Mouse (Mus musculus) left cerebral cortex, postnatal 10 days (tissue): ENCODE measurements at regions not wholly inside any gene's neighbourhood (a gene's known extent, or its start where the extent isn't known, plus 50 kb on each side); places are given as distances from the start of the nearest gene placed in this dataset.

Experiments used
- DNase-seq, 2 experiments: peaks; one replicate each; pipeline ENCODE4 v3.0.0; 2021 to 2022; ENCODE audit warnings: low spot score in 2 of 2, mixed read lengths in 1 of 2; ENCODE audit errors: extremely low spot score in 1 of 2
- intact Hi-C: fragments of 180-260 bp; cut with DNase I; formaldehyde crosslinking; loops from one replicate; pipeline ENCODE4 v1.15.1; 2025

GRCm38 (mm10) chr3:39062415-39062814 is 175.7 kb downstream of the Fat4 start:
- intact Hi-C loops, result no loop called here
- DNase-seq, result no peak

- intact Hi-C loops, result no loop called here
- DNase-seq, result no peak
These were observed 178.7 kb downstream of the Fat4 start for GRCm38 (mm10) chr3:39065457-39065856.

- no peak for DNase-seq
- intact Hi-C loops, result no loop called here
These were observed 182.3 kb downstream of the Fat4 start for GRCm38 (mm10) chr3:39069011-39069410.

GRCm38 (mm10) chr3:39082678-39083270 is 196.0 kb downstream of the Fat4 start:
- DNase-seq, result no peak

GRCm38 (mm10) chr3:39088948-39089347 is 202.2 kb downstream of the Fat4 start:
- intact Hi-C loops, result no loop called here
- no peak for DNase-seq

More at GRCm38 (mm10) chr3:39082678-39083270, 196.0 kb downstream of the Fat4 start:
- intact Hi-C loops, result no loop called here

- no peak for DNase-seq
- intact Hi-C loops, result no loop called here
These were observed 215.6 kb downstream of the Fat4 start for GRCm38 (mm10) chr3:39102324-39102723.

GRCm38 (mm10) chr3:39109756-39110392 is 223.1 kb downstream of the Fat4 start:
- intact Hi-C loops, result no loop called here
- DNase-seq, result no peak

GRCm38 (mm10) chr3:39114056-39114455 is 227.3 kb downstream of the Fat4 start:
- intact Hi-C loops, result no loop called here

GRCm38 (mm10) chr3:39114826-39115225 is 228.1 kb downstream of the Fat4 start:
- intact Hi-C loops, result no loop called here
- no peak for DNase-seq

More at GRCm38 (mm10) chr3:39114056-39114455, 227.3 kb downstream of the Fat4 start:
- DNase-seq, result no peak

- intact Hi-C loops, result no loop called here
- no peak for DNase-seq
These were observed 228.7 kb downstream of the Fat4 start for GRCm38 (mm10) chr3:39115441-39115840.

GRCm38 (mm10) chr3:39122250-39122649 is 235.5 kb downstream of the Fat4 start:
- intact Hi-C loops, result no loop called here
- no peak for DNase-seq

- intact Hi-C loops, result no loop called here
- DNase-seq, result no peak
These were observed 243.8 kb downstream of the Fat4 start for GRCm38 (mm10) chr3:39130532-39130931.

GRCm38 (mm10) chr3:39165006-39165667 is 278.4 kb downstream of the Fat4 start:
- DNase-seq, result no peak
- intact Hi-C loops, result no loop called here

- DNase-seq, result no peak
- intact Hi-C loops, result no loop called here
These were observed 295.9 kb downstream of the Fat4 start for GRCm38 (mm10) chr3:39182646-39183045.

GRCm38 (mm10) chr3:39195102-39195501 is 308.4 kb downstream of the Fat4 start:
- intact Hi-C loops, result no loop called here
- no peak for DNase-seq

GRCm38 (mm10) chr3:39202662-39203061 is 315.9 kb downstream of the Fat4 start:
- intact Hi-C loops, result no loop called here
- no peak for DNase-seq

- intact Hi-C loops, result no loop called here
- DNase-seq, result no peak
These were observed 321.9 kb downstream of the Fat4 start for GRCm38 (mm10) chr3:39208651-39209050.

- intact Hi-C loops, result no loop called here
- DNase-seq, result peak in 1 of 2 experiments; percentile 53
These were observed 322.8 kb downstream of the Fat4 start for GRCm38 (mm10) chr3:39209382-39210165.

GRCm38 (mm10) chr3:39211670-39212069 is 324.9 kb downstream of the Fat4 start:
- DNase-seq, result no peak
- intact Hi-C loops, result no loop called here
